Mouse (Mus musculus): ENCODE results near the gene Narfl.
"Not testable (repeated sequence)": the region's sequence is repeated elsewhere in the genome, so short reads cannot be mapped to it uniquely, and the experiment has no call there.

Narfl gene

DNA sequence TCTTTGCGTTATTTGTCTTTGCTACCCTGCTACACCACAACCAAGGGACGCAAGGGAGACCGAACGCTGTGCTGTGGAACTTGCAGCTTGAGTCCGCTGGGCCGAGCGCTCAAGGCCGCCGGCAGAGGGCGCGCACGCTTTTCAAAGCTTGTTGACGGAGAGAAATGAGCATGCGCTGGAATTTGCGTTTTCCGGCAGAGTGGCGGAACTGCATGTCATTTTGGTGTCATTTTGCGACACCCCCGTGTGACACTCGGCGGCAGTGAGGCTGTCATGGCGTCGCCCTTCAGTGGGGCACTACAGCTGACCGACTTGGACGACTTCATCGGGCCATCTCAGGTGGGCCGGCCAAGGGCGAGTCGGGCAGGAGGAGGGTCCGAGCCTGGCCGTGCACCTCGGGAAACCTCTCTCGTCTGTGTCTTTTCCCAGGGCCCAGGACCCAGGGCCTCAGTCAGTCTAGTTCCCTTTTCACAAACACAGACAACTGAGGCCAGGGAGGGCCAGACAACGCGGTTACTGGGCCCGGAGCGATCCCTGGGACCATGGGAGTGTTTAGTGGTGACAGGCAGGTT is at the start of gene Narfl:
Narfl (plus strand) TSS at position 228 of the 572 bp plus-strand sequence.
- peak; percentile 97 for DNase-seq (ENCODE audit: low spot score)

DNA sequence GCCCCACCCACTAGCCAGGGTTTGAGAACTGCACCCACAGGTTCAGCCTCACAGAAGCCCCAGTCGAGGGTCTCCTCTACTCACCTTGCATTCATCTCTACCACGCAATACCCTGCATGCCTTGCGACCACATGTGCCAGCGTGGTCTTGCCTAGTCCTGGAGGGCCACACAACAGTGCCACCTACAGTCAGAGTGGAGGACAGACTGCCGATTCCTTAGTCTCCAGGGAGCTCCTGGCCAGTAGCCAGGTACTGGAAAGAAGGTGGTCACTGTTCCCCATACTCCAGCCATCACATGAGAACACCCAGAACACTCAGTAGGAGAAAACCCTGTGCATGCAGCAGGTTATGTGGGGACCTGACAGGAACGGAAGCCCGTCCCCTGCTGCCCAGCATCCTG is 49.7 kb upstream of the Narfl start:
- DNase-seq (ENCODE audit: low spot score), result no peak

DNA sequence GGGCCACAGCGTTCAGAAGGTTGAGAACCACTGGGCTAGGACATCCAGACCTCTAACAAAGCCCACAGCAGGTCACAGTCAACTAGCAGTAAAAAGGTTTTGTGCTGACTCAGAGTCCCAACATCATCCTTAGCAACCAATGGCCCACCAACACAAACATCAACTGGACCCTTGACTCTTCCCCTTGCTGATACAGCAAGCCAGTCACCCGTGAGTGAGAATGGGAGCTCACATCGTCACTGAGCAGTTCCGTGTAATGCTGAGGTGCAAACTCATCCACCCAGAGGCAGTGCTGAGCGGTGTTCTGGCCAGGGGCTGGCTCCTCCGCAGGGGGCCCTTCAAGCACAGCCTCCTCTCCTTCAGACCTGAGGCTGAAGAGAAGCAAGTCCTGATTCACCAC is 48.3 kb upstream of the Narfl start:
- DNase-seq (ENCODE audit: low spot score), result no peak

DNA sequence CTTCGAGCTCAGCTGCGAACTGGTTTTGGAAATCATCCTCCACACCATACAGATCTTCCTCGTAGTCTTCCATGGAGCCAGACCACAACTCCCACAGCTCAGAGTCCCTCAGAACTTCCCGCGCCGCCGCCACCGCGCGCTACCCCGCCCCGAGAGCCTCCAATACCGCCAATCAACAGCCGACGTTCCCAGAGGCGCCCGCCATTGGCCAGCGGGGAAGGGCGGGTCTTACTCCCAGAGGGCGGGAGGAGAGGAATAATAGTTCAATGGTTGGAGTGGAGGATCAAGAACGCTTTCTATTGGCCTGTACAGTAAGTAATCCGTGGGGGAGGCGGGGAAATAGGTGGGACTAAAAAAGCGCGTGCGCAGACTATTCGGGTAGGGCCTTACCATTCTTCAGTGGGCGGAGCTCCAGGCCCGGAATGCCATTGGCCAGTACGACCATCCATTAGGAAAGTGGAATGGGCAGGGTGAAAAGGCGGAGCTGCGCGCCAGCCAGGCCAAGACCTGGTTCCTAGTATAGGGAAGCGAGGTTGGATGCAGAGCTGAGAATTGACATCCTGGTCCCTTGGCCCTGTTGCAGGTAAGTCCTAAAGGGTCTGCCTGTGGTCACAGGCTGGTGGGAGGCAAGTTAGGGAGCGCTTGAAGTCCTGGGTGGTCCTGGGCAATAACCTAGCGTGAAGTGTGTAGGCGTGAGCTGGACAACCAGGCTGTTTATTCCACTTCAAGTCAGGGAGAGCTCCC is 46.1 kb upstream of the Narfl start, which contains the start of the genes Chtf18 and Rpusd1:
Chtf18 (minus strand) TSS at position 155 of the 744 bp plus-strand sequence.
Rpusd1 (plus strand) TSS at position 406 of the 744 bp plus-strand sequence.
- DNase-seq (ENCODE audit: low spot score), result peak; percentile 100

DNA sequence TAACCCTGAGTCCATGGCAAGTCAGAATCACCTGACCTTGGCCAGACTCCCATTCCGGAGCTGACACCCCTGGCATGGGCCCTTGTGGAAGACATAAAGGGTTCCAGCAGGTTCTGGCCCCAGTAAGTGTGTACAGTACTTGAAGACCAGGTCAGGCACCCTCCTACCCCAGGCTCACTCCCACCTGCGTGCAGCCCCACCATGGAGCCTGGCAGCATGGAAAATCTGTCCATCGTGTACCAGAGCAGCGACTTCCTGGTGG is 45.6 kb upstream of the Narfl start:
- no peak for DNase-seq (ENCODE audit: low spot score)

DNA sequence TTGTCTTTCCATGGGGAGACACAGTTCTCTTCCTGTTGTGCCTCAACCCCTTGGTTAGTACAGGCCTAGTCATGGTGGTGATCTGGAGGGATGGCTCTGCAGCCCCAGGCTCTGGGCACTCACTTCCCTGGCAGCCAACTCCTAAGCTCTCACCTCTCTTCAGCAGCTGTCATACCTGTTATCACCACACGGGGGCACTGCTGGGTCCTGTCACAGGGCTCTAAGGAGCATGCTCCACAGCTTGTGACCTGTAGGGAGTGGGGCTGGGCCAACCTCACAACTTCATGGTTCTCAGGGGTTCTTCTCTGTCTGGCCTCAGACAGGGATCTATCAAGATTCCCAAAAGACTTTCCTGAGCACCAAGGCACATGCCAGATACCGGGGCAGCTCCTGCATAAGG is 41.5 kb upstream of the Narfl start:
- peak; percentile 85 for DNase-seq (ENCODE audit: low spot score)

DNA sequence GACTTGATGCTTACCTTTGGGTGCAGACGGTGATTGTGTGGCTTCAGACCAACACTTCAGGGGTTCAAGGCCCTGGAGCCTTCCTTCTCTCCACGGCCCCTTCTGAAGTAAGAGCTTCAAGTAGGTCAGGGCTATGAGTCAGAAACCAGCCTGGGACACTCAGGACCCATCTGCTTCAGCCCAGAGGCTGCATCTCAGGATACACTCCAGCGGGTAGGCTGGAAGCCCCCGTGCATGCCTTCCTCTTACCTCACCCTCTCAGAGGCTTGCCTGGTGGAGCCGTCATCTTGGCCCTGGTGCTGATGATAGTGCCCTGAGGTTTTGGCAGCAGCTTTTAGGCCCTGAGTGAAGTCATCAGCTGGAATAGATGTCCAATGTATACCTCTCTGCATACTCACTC is 38.3 kb upstream of the Narfl start:
- no peak for DNase-seq (ENCODE audit: low spot score)

DNA sequence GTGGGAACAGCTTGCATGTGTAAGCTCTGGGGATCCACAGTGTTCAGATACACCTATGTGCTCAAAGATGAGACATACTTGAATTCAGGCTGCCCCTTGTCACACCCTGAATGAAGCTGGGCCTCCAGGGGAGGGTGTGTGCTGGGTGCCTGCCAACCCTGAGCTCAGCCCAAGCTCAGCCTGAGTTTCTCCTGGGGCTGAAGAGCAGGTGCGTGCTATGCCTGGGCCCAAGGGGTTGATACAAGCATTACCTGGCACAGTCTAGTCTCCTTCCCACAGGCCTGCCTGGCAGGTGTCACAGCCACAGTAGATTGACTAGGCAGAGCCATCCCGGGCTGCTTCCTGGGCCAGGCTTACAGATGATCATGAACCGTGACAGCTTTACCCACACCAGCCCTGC is 37.8 kb upstream of the Narfl start, which contains the start of gene Mslnl:
Mslnl (plus strand) TSS at position 298 of the 400 bp plus-strand sequence.
- no peak for DNase-seq (ENCODE audit: low spot score)

DNA sequence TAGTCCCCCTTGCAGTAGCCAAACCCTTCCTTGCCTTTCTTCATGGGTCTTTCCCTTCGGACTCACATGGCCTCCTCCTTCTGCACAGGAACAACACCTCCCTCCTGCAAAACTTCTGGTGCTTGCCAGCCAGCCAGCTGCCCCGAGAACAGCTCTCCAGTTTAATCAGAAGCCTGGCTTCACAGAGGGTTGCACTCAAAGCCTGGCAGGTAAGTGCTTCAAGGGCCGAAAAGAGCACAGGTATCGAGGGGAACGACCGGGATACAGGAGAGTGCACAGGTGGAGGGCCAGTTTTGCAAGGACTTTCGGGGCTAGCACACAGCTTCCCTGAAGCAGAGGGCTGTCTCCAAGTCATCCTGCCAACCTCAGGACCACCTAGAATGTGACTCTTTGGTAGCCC is 34.7 kb upstream of the Narfl start:
- DNase-seq (ENCODE audit: low spot score), result no peak

DNA sequence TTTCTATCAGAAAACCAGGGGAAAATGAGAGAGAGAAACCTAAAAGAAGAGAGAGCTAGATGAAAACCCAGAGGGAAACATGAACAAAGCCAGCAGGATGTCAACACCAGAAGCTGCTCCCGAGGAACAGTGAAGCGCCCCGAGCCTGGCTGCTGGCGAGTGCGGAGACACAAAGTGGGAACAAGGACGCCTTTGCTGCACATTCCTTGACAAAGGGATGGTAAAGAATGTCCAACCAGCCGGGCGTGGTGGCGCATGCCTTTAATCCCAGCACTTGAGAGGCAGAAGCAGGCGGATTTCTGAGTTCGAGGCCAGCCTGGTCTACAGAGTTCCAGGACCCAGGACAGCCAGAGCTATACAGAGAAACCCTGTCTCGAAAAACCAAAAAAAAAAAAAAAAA is 32.1 kb upstream of the Narfl start:
- not testable (repeated sequence) for DNase-seq (ENCODE audit: low spot score)

DNA sequence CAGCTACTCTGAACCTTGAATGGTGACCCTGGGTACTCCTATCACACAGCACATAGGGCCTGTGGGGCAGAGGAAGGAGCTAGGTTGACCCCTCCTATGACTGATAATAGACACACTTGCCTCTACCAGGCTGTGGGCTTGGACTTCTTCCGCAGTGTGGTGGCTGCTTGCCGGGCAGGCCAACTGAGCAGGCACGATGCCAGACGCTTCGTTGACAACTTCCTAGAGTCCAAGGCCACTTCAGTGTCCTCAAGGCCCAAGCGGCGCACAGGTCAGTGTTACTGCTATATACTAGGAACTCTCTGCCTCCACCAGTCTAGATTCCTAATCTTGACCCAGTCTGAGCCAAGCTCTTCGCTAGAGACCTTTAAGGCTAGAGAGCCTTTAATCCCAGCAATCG is 29.7 kb upstream of the Narfl start:
- DNase-seq (ENCODE audit: low spot score), result no peak

DNA sequence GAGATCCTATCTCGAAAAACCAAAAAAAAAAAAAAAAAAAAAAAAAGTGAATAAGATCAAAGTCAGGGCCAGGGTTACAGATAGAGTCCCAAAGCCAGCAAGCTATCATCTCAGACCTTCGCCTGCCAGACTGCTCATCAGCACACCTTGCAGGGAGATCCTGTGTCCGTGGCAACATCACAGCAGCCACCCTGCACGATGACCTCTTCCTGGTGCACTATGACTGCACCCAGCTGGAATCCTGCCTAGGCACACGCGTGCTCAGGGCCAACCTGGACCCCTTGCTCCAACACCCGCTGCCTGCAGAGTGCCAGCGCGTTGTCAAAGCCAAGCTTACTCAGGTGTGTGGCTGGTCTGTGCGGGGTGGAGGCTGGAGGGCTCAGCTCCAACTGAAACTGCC is 29.3 kb upstream of the Narfl start:
- no peak for DNase-seq (ENCODE audit: low spot score)

DNA sequence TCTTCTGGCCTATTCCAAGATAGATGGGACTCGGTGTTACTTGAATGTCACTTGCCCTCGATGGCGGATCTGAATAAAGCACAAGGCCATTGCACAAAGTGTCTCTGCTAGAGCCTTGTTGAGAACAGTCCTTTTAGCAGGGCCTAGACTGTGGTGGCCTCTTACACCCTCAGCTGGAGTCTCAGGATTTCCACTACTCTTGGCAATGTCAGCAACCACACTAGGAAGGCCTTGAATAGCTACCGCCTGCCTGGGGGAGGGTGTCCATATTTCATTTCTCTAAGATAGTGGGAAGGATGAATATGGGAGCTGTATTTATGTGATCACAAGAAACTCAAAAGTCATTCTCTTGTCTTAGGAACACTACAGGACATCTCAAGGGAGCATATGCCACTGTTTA is 25.3 kb upstream of the Narfl start:
- DNase-seq (ENCODE audit: low spot score), result no peak

DNA sequence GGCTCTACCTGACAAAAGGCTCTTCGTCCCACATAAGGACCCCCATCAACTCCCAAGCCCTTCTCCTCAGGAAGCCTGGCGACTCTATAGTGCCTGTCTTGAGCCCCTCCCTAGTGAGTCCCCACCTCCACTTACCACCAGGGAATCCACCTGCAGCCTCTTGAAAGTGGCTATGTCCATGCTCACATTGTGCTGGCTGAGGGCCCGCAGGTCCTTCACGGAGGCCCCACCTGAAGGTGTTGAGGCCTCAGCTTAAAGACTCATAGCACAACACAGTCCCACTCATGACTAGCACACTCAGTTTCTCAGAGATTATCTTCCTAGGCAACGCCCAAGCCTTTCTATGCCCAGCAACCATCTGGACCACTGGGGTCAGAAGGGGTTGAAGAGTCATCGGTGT is 24.3 kb upstream of the Narfl start:
- no peak for DNase-seq (ENCODE audit: low spot score)

DNA sequence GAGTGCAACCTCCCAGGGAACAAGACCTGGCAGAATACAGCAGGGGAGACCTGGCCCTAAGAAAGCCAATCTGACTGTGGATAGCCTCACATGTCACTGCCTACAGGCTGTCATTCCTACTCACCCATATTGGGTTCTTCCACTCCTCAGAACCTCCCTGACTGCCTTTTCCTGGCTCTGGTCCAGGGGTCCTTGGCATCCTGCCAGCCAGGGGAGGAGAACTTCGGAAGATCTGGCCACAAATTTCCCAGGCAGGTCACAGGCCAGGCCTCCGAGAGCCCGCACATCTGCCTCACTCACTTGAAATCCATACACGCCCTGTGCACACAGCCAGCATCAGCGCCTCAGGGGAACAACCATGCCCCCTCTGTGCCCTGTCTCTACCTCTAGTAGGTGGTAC is 22.1 kb upstream of the Narfl start:
- peak; percentile 71 for DNase-seq (ENCODE audit: low spot score)

DNA sequence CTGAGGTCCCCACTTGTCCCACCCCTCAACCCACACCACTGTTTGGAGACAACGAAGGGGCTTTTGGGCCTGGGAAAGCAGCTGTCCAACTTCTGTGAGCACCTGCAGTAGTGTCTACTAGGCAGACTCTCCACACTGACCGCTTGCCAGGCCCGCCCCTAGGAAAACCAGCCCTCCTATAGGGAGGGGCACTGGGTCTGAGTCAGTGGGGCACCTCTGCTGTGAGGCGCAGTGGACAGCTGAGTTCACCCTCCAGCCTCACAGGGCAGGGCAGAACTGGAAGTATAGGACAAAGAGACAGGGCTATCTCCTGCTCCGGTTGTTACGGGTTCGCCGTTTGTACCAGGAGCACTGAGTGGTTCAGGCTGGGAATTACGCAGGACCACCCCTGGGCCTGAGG is 19.3 kb upstream of the Narfl start, which contains the start of gene Msln:
Msln (minus strand) TSS at position 138 of the 400 bp plus-strand sequence.
- peak; percentile 37 for DNase-seq (ENCODE audit: low spot score)

DNA sequence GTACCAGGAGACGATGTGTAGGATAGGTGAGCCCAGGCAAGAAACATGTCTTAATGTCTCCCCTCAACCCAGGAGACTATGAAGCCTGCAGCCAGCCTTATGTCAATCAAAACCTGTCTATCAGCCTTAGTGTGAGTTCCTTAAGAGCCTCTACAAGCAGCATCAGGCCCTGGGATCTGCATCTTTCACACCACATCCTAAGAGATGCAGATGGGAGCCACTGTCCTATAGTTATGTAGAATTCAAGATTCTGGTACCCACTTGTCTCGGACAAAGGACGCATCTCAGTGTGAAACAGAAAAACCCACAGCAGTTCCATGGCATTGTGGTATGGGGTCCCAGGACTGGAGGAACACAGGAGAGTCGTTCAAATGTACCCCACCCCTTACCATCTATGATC is 18.5 kb upstream of the Narfl start:
- no peak for DNase-seq (ENCODE audit: low spot score)

DNA sequence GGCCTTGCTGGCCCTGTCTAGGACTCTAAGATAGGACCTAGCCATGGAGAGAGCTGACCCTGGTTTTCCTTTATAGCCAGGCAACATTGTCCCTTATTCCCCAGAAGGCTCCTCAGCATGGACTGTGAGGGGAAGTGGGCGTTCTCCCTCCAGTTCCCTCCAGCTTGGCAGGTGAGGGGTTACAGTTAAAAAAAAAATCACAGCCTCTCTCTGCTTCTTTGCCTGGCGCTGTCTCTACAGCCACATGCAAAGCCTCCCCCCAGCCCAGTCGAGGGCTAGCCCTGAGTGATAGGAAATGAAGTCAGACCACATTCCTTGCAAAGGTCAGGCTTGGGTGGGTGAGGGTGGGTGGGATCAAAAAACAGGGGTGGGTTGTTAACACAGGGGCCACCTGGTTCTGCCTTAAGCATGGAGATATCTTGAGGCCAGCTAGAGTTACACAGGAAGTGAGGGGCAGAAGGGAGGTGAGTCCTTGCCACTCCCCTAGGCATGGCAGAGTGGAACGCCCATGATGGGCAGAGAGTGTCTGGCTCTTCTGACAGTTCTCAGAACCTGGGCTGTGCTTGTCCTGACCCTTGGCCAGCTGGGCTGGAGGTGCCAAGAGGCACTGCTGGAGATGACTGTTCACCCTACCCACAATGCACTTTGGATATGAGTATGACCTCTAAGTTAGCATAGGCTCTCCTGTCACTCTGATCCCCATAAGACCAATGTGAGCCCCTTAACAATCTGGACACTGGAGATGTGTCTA is 17.8 kb upstream of the Narfl start:
- peak; percentile 21 for DNase-seq (ENCODE audit: low spot score)

DNA sequence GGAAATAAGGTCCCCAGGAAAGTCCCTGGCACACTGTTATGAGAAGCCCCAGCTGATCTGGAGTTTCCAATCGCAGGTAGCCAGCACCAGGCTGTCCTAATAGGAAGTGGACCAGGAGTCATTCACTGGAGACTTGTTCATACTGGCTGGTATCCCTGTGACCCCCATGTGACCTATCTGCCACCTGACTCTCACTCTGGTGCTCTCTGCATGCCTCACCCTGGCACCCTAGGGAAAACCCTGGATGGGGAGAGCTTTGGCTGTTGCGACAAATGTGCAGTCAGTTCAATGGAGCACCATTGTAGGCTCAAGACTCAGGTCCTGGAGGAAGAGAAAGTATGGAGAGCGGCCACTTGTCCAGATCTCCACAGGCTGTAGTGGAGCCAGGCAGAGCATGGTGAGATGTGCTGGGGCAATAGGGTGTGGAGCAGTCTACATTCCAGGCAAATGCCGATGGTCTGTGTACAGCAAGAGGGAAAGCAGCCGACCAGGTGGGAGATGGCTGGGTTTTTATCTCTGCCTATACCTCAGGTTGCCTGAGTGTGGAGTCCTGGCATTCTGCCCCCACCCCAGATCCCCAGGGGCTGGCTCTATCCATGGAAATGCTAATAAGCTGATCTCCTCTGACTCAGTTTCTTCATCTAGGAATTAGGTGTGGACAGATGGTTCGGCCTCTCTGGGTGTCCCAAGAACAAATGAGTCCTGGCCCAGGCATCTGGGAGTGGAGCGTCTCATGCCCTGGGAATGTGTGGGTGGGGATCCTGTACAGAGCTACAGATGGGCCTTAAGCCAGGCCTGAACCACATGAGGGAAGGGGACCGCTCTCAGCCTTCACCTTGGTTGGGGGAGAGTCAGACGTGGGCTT is 17.0 kb upstream of the Narfl start:
- DNase-seq (ENCODE audit: low spot score), result peak; percentile 49

DNA sequence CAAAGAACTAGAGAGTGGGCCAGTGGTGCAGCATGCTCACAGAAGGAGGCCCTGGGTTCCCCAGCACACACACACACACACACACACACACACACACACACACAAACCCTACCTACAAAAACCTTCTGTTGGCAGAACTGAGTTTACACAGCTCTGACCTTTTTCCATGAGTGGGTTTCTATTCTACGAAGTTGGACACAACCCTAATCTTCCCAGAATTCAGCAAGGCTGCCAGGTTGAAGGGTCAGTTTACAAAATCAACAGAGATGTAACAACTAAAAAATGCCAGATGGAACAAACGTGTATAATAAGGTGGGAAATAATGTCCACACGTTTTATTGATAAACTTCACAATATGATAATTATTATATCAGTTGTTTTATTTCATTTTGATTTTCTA is 15.9 kb upstream of the Narfl start:
- DNase-seq (ENCODE audit: low spot score), result no peak

DNA sequence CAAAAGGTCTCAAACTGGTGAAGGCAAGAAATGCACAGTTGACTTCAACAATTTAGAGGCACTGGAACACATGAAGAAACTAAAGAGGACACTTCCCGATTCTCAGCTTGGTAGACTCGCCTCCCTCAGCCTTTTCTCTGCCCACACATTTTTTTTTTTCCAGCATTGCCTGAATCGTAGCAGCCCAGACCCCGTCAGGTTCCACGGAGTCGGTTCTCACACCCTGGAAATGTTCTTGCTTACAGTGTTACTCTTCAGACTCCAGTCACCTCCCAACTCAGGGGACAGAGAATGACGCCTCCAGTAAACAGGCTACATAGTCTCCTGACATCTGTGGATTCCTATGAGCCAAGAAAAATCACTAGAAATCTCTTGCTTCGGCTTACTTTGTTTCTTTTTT is 13.4 kb upstream of the Narfl start:
- no peak for DNase-seq (ENCODE audit: low spot score)

DNA sequence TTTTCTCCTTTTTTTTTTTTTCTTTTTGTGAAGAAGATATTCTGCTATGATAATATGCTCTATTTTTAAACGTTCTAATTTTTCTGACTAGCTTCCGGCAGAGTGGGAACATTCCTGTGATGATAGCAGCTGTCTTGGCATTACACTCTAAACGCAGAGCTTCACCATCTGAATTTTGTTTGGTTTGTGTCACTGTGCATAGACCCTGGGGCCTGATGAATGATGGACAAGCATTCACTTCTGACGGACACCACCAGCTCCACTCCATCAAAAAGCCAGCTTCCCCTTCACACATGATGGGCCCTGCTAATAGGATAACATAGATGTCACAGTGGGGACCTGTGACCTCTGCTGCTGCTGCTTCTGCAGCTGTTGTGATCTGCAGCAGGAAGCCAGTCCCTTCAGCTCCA is 12.0 kb upstream of the Narfl start:
- DNase-seq (ENCODE audit: low spot score), result no peak
